Mouse (Mus musculus) MEL (cell line): ENCODE measurements at regions not wholly inside any gene's neighbourhood (a gene's known extent, or its start where the extent isn't known, plus 50 kb on each side); places are given as distances from the start of the nearest gene placed in this dataset.

Experiments used
- DNase-seq: peaks from one replicate; pipeline ENCODE4 v3.0.0; 2011; ENCODE audit warnings: low read depth, low spot score
- H3K27ac ChIP-seq: 2 replicates; pipeline ENCODE4 v1.5.1; 2012; ENCODE audit warnings: low read depth, mild to moderate bottlenecking, control low read depth, low read length, moderate library complexity; ENCODE audit not compliant: control insufficient read depth
- H3K27me3 ChIP-seq, 2 experiments: fragments of 150-350 bp in 1 of 2; sonication (generic) in 1 of 2; 2 replicates each; pipeline ENCODE4 v1.6.1; 2012; ENCODE audit warnings: low read length in 2 of 2, mild to moderate bottlenecking in 2 of 2, improper control_type of control experiment in 1 of 2, moderate library complexity in 1 of 2; ENCODE audit not compliant: insufficient read depth in 2 of 2, control insufficient read depth in 1 of 2
- H3K36me3 ChIP-seq, 2 experiments: 2 replicates each; pipeline ENCODE4 v1.6.1; 2012 to 2014; ENCODE audit warnings: low read length in 2 of 2, improper control_type of control experiment in 1 of 2, inconsistent platforms in 1 of 2, mild to moderate bottlenecking in 1 of 2; ENCODE audit not compliant: insufficient read depth in 2 of 2, control insufficient read depth in 1 of 2
- H3K4me1 ChIP-seq, 2 experiments: fragments of 150-350 bp in 1 of 2; sonication (generic) in 1 of 2; 2 replicates each; pipeline ENCODE4 v1.6.1; 2012; ENCODE audit warnings: low read length in 2 of 2, improper control_type of control experiment in 1 of 2, mild to moderate bottlenecking in 1 of 2; ENCODE audit not compliant: insufficient read depth in 2 of 2, control insufficient read depth in 1 of 2
- H3K4me3 ChIP-seq, 2 experiments: fragments of 150-350 bp in 1 of 2; sonication (generic) in 1 of 2; 2 replicates each; pipeline ENCODE4 v1.5.1; 2012; ENCODE audit warnings: low read depth in 2 of 2, low read length in 2 of 2, mild to moderate bottlenecking in 2 of 2, moderate library complexity in 2 of 2, control low read depth in 1 of 2, improper control_type of control experiment in 1 of 2; ENCODE audit not compliant: control insufficient read depth in 1 of 2, insufficient read depth in 1 of 2
- H3K79me2 ChIP-seq: 2 replicates; pipeline ENCODE4 v1.6.1; 2012; ENCODE audit warnings: mild to moderate bottlenecking, low read length, moderate library complexity; ENCODE audit not compliant: control insufficient read depth, poor library complexity, insufficient read depth
- H3K9ac ChIP-seq: 2 replicates; pipeline ENCODE4 v1.6.1; 2012; ENCODE audit warnings: low read depth, mild to moderate bottlenecking, control low read depth, low read length, moderate library complexity; ENCODE audit not compliant: control insufficient read depth, poor library complexity, severe bottlenecking
- H3K9me3 ChIP-seq: fragments of 150-350 bp; sonication (generic); replicated peaks from 2 replicates; pipeline ENCODE4 v1.6.1; 2012; ENCODE audit warnings: mild to moderate bottlenecking, low read length, improper control_type of control experiment, moderate library complexity; ENCODE audit not compliant: insufficient read depth
- BHLHE40 ChIP-seq: IDR thresholded peaks from 2 replicates; pipeline ENCODE4 v1.6.1; 2012; ENCODE audit warnings: low read depth, mild to moderate bottlenecking, inconsistent platforms, low read length, improper control_type of control experiment, borderline replicate concordance
- CHD1 ChIP-seq: IDR thresholded peaks from 2 replicates; pipeline ENCODE4 v1.6.1; 2012; ENCODE audit warnings: low read depth, mild to moderate bottlenecking, inconsistent platforms, low read length, improper control_type of control experiment
- CTCF ChIP-seq, 3 experiments: IDR thresholded peaks in 2 of 3; conservative IDR thresholded peaks in 1 of 3; 2 replicates each; pipeline ENCODE4 v1.5.1; 2011 to 2012; ENCODE audit warnings: low read length in 3 of 3, low read depth in 2 of 3, mild to moderate bottlenecking in 2 of 3, improper control_type of control experiment in 1 of 3, inconsistent platforms in 1 of 3, mixed read lengths in 1 of 3, moderate library complexity in 1 of 3; ENCODE audit not compliant: control insufficient read depth in 1 of 3, insufficient read depth in 1 of 3, poor library complexity in 1 of 3, severe bottlenecking in 1 of 3
- ELF1 ChIP-seq: IDR thresholded peaks from 2 replicates; pipeline ENCODE4 v1.6.1; 2014; ENCODE audit warnings: low read depth, mild to moderate bottlenecking, inconsistent platforms, low read length, improper control_type of control experiment, moderate library complexity
- ETS1 ChIP-seq: IDR thresholded peaks from 2 replicates; pipeline ENCODE4 v1.6.1; 2012; ENCODE audit warnings: low read depth, mild to moderate bottlenecking, inconsistent platforms, low read length, improper control_type of control experiment, moderate library complexity
- GABPA ChIP-seq: IDR thresholded peaks from 2 replicates; pipeline ENCODE4 v1.6.1; 2012; ENCODE audit warnings: low read depth, mild to moderate bottlenecking, inconsistent platforms, low read length, improper control_type of control experiment, moderate library complexity
- GATA1 ChIP-seq: IDR thresholded peaks from 2 replicates; pipeline ENCODE4 v1.6.1; 2011; ENCODE audit warnings: low read depth, low read length, improper control_type of control experiment
- HCFC1 ChIP-seq: IDR thresholded peaks from 2 replicates; pipeline ENCODE4 v1.6.1; 2012; ENCODE audit warnings: low read depth, mild to moderate bottlenecking, inconsistent platforms, low read length, improper control_type of control experiment, moderate library complexity
- KAT2A ChIP-seq: conservative IDR thresholded peaks from 2 replicates; pipeline ENCODE4 v1.6.1; 2012; ENCODE audit warnings: low read depth, low read length, improper control_type of control experiment, inconsistent platforms
- MAFK ChIP-seq: IDR thresholded peaks from 2 replicates; pipeline ENCODE4 v1.6.1; 2011; ENCODE audit warnings: low read depth, mild to moderate bottlenecking, low read length, improper control_type of control experiment, borderline replicate concordance
- MYB ChIP-seq: IDR thresholded peaks from 2 replicates; pipeline ENCODE4 v1.6.1; 2011; ENCODE audit warnings: mild to moderate bottlenecking, low read depth, low read length, improper control_type of control experiment
- MYC ChIP-seq: IDR thresholded peaks from 2 replicates; pipeline ENCODE4 v1.6.1; 2011; ENCODE audit warnings: low read depth, mild to moderate bottlenecking, low read length, improper control_type of control experiment, moderate library complexity
- NRF1 ChIP-seq: IDR thresholded peaks from 2 replicates; pipeline ENCODE4 v1.6.1; 2014; ENCODE audit warnings: low read depth, mild to moderate bottlenecking, inconsistent platforms, low read length, improper control_type of control experiment, moderate library complexity; ENCODE audit not compliant: poor library complexity, insufficient read depth, severe bottlenecking
- POLR2A ChIP-seq, 2 experiments: IDR thresholded peaks; 2 replicates each; pipeline ENCODE4 v1.6.1; 2011 to 2012; ENCODE audit warnings: low read length in 2 of 2, mild to moderate bottlenecking in 2 of 2, control low read depth in 1 of 2, improper control_type of control experiment in 1 of 2, low read depth in 1 of 2, moderate library complexity in 1 of 2; ENCODE audit not compliant: control insufficient read depth in 1 of 2, insufficient read depth in 1 of 2, poor library complexity in 1 of 2
- RAD21 ChIP-seq: IDR thresholded peaks from 2 replicates; pipeline ENCODE4 v1.6.1; 2011; ENCODE audit warnings: mild to moderate bottlenecking, low read depth, low read length, improper control_type of control experiment
- RCOR1 ChIP-seq: IDR thresholded peaks from 2 replicates; pipeline ENCODE4 v1.6.1; 2012; ENCODE audit warnings: low read depth, mild to moderate bottlenecking, inconsistent platforms, low read length, improper control_type of control experiment
- SIN3A ChIP-seq: IDR thresholded peaks from 2 replicates; pipeline ENCODE4 v1.6.1; 2012; ENCODE audit warnings: low read length, improper control_type of control experiment, inconsistent platforms
- TAL1 ChIP-seq: IDR thresholded peaks from 2 replicates; pipeline ENCODE4 v1.6.1; 2012; ENCODE audit warnings: mild to moderate bottlenecking, inconsistent platforms, low read length, moderate library complexity, mixed read lengths
- TBP ChIP-seq: IDR thresholded peaks from 2 replicates; pipeline ENCODE4 v1.8.0; 2011; ENCODE audit warnings: low read depth, low read length, improper control_type of control experiment
- USF1 ChIP-seq: IDR thresholded peaks from 2 replicates; pipeline ENCODE4 v1.6.1; 2014; ENCODE audit warnings: low read depth, mild to moderate bottlenecking, inconsistent platforms, low read length, improper control_type of control experiment, moderate library complexity
- USF2 ChIP-seq, 2 experiments: IDR thresholded peaks; 2 replicates each; pipeline ENCODE4 v1.6.1; 2011 to 2012; ENCODE audit warnings: improper control_type of control experiment in 2 of 2, low read length in 2 of 2, borderline replicate concordance in 1 of 2, inconsistent platforms in 1 of 2, low read depth in 1 of 2, mild to moderate bottlenecking in 1 of 2; ENCODE audit not compliant: insufficient read depth in 1 of 2
- ZC3H11A ChIP-seq: IDR thresholded peaks from 2 replicates; pipeline ENCODE4 v1.6.1; 2012; ENCODE audit warnings: low read depth, mild to moderate bottlenecking, inconsistent platforms, low read length, improper control_type of control experiment
- ZKSCAN1 ChIP-seq: IDR thresholded peaks from 2 replicates; pipeline ENCODE4 v1.6.1; 2012; ENCODE audit warnings: low read depth, mild to moderate bottlenecking, inconsistent platforms, low read length, improper control_type of control experiment, moderate library complexity
- ZMIZ1 ChIP-seq: IDR thresholded peaks from 2 replicates; pipeline ENCODE4 v1.6.1; 2012; ENCODE audit warnings: low read depth, mild to moderate bottlenecking, inconsistent platforms, low read length, improper control_type of control experiment, moderate library complexity
- ZNF384 ChIP-seq: IDR thresholded peaks from 2 replicates; pipeline ENCODE4 v1.6.1; 2012; ENCODE audit warnings: low read depth, mild to moderate bottlenecking, inconsistent platforms, low read length, improper control_type of control experiment

GRCm38 (mm10) chr15:90346162-90346561, 122.1 kb downstream of the Alg10b start:
- H3K4me3 ChIP-seq = no peak overlapping the region
- DNase-seq = no peak
- no peak overlapping the region for H3K9ac ChIP-seq
- H3K27me3 ChIP-seq = no peaks in the 10 kb centered on the region
- no peaks in the 10 kb centered on the region for H3K79me2 ChIP-seq
- no peaks in the 10 kb centered on the region for H3K36me3 ChIP-seq
- no peak for TF ChIP-seq GABPA
- TF ChIP-seq MYB = no peak
- TF ChIP-seq POLR2A (IDR thresholded peaks at IDR 0.05; ENCODE audit: control insufficient read depth in 1 of 2, insufficient read depth in 1 of 2, low read depth in 1 of 2, low read length in 2 of 2, poor library complexity in 1 of 2) = no peak
- no peak for TF ChIP-seq RAD21
- TF ChIP-seq CTCF (IDR thresholded peaks at IDR 0.05 in 2 of 3, conservative IDR thresholded peaks at IDR 0.05 in 1 of 3; ENCODE audit: control insufficient read depth in 1 of 3, insufficient read depth in 1 of 3, low read depth in 2 of 3, low read length in 3 of 3, poor library complexity in 1 of 3, severe bottlenecking in 1 of 3) = no peak
- no peak for TF ChIP-seq HCFC1
- no peak for TF ChIP-seq USF2 (IDR thresholded peaks at IDR 0.05; ENCODE audit: borderline replicate concordance in 1 of 2, insufficient read depth in 1 of 2, low read depth in 1 of 2, low read length in 2 of 2)
- no peak for TF ChIP-seq MAFK
- no peak for TF ChIP-seq BHLHE40
- TF ChIP-seq USF1 = no peak
- TF ChIP-seq ZKSCAN1 = no peak
- no peak overlapping the region for H3K27ac ChIP-seq
- no peaks in the 10 kb centered on the region for H3K4me1 ChIP-seq
- no peaks in the 10 kb centered on the region for H3K9me3 ChIP-seq

- Histone ChIP-seq H3K36me3 (no peaks in the 10 kb centered on the region), H3K9ac (no peak overlapping the region), H3K27ac (no peak overlapping the region), H3K79me2 (no peaks in the 10 kb centered on the region), H3K4me3 (no peak overlapping the region), H3K4me1 (no peaks in the 10 kb centered on the region), H3K9me3 (no peaks in the 10 kb centered on the region), H3K27me3 (no peaks in the 10 kb centered on the region)
- no peak for DNase-seq
- no peak for TF ChIP-seq TBP
- no peak for TF ChIP-seq NRF1
- no peak for TF ChIP-seq TAL1
- no peak for TF ChIP-seq GATA1
- TF ChIP-seq ZMIZ1 = no peak
- no peak for TF ChIP-seq USF1
- TF ChIP-seq MAFK = no peak
- no peak for TF ChIP-seq ZC3H11A
- no peak for TF ChIP-seq SIN3A
- TF ChIP-seq RCOR1 = no peak
- no peak for TF ChIP-seq KAT2A
- TF ChIP-seq ZKSCAN1 = no peak
- no peak for TF ChIP-seq ETS1
- TF ChIP-seq CHD1 = no peak
- TF ChIP-seq ZNF384 = no peak
- TF ChIP-seq ELF1 = no peak
- TF ChIP-seq MYC = no peak
Measured at GRCm38 (mm10) chr15:90346757-90347156, 122.6 kb downstream of the Alg10b start.
